Mouse (Mus musculus) ES-E14 (cell line): ENCODE measurements around the gene Upf3b. TPM values are rescaled to one million over a fixed set of nuclear protein-coding genes. Genes with fewer than 3 reads are reported as not detected.
A peak's percentile ranks its signal among the peaks of the same experiment; 100 is the strongest.
"Not testable (repeated sequence)": the region's sequence is repeated elsewhere in the genome, so short reads cannot be mapped to it uniquely, and the experiment has no call there.

Source experiments
- DNase-seq: peaks from one replicate; pipeline ENCODE4 v3.0.0-alpha.2; 2013; ENCODE audit warnings: low read depth, low spot score
- H3K27ac ChIP-seq: 2 replicates; pipeline ENCODE4 v1.5.1; 2012; ENCODE audit warnings: low read depth, mild to moderate bottlenecking, low read length, moderate library complexity, mixed read lengths; ENCODE audit not compliant: poor library complexity, insufficient read depth, severe bottlenecking
- H3K36me3 ChIP-seq: 2 replicates; pipeline ENCODE4 v1.6.1; 2012; ENCODE audit warnings: mild to moderate bottlenecking, low read length, moderate library complexity, mixed read lengths; ENCODE audit not compliant: control insufficient read depth, poor library complexity, insufficient read depth, severe bottlenecking
- H3K4me1 ChIP-seq, 2 experiments: fragments of 150-350 bp in 1 of 2; sonication (generic) in 1 of 2; 2 replicates each; pipeline ENCODE4 v1.6.1; 2012; ENCODE audit warnings: low read length in 2 of 2, mild to moderate bottlenecking in 1 of 2, mixed read lengths in 1 of 2; ENCODE audit not compliant: control insufficient read depth in 2 of 2, insufficient read depth in 2 of 2, poor library complexity in 1 of 2
- H3K4me3 ChIP-seq, 2 experiments: fragments of 150-350 bp in 1 of 2; sonication (generic) in 1 of 2; 2 replicates each; pipeline ENCODE4 v1.5.1; 2012; ENCODE audit warnings: low read length in 2 of 2, low read depth in 1 of 2, mild to moderate bottlenecking in 1 of 2, mixed read lengths in 1 of 2; ENCODE audit not compliant: insufficient read depth in 1 of 2, poor library complexity in 1 of 2, severe bottlenecking in 1 of 2
- H3K9ac ChIP-seq: 2 replicates; pipeline ENCODE4 v1.6.1; 2012; ENCODE audit warnings: low read depth, mild to moderate bottlenecking, low read length, mixed read lengths; ENCODE audit not compliant: poor library complexity, insufficient read depth, severe bottlenecking
- H3K9me3 ChIP-seq: fragments of 150-350 bp; sonication (generic); 2 replicates; pipeline ENCODE4 v1.6.1; 2012; ENCODE audit warnings: low read depth, mild to moderate bottlenecking, low read length; ENCODE audit not compliant: control insufficient read depth, insufficient read depth
- CHD2 ChIP-seq: IDR thresholded peaks from 2 replicates; pipeline ENCODE4 v1.6.1; 2014; ENCODE audit warnings: mild to moderate bottlenecking, low read depth, low read length, inconsistent platforms
- HCFC1 ChIP-seq: IDR thresholded peaks from 2 replicates; pipeline ENCODE4 v1.6.1; 2012; ENCODE audit warnings: low read length, inconsistent platforms, borderline replicate concordance; ENCODE audit not compliant: insufficient read depth
- MAFK ChIP-seq: IDR thresholded peaks from 2 replicates; pipeline ENCODE4 v1.6.1; 2014; ENCODE audit warnings: mild to moderate bottlenecking, low read depth, low read length, inconsistent platforms; ENCODE audit not compliant: insufficient read depth
- ZC3H11A ChIP-seq: IDR thresholded peaks from 2 replicates; pipeline ENCODE4 v1.6.1; 2012; ENCODE audit warnings: low read depth, mild to moderate bottlenecking, inconsistent platforms, low read length, borderline replicate concordance
- ZNF384 ChIP-seq: IDR thresholded peaks from 2 replicates; pipeline ENCODE4 v1.6.1; 2012; ENCODE audit warnings: low read depth, low read length, inconsistent platforms
- in situ Hi-C, 2 experiments: fragments of 600-800 bp; cut with MboI; formaldehyde crosslinking; loops; one replicate each; pipeline ENCODE4 v1.15.1; 2025; ENCODE audit warnings: low sequenced_read_pairs in 2 of 2, inconsistent platforms in 1 of 2; ENCODE audit not compliant: unreplicated experiment in 2 of 2
- total RNA-seq: library from RNA; depleted of rRNA; stranded (reverse); fragments of 300-350 nt; gene quantifications from 2 replicates; pipeline ENCODE4 v1.2.3, GENCODE M21; 2012

The Upf3b gene
- total RNA-seq, 1 experiment = 18.8 TPM

DNA sequence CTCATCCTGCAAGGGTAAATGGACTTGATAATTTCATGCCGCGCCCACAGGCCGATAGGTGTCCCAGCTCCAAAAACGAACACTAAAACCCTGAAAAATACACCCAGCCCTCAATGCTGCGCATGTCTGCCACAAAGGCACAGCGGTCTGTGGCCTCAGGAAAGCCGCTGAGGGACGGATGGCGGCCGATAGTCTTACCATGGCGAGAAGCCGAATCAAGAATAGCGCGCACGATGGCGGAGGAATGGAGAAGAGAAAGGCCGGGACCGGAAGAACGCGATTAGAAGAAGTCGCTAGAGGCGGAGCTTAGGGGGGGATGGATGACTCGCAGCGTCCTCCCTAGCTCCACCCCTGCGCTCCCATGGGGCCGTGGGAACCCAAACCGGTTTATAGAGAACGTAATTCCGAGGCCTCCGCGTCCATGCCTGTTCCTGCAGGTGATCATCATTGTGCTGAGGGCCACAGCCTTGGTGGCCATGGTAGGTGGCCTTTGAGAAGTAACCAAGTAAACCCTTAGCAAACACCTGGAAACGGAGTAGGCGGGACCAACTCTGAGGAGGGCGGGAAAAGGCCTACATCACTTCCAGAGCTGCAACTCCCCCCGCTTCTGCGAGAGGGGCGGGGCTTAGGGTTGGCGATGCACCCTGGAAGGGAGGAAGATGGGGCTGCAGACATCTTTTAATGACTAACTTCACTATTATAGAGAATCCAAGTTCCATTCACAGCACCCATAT lies 25.0 kb downstream of the Upf3b start, which contains the start of gene Rpl39:
Gene Rpl39, minus strand, starts transcription at position 476 of the 734 bp plus-strand sequence.
- Histone ChIP-seq H3K4me1 (peaks cover 0 to 2% of the 10 kb centered on the region in 2 experiments; a peak in 1 of 4 replicates), H3K4me3 (peak within 1 kb of the TSS; percentile 91 to 95), H3K27ac (peak within 1 kb of the TSS; percentile 89), H3K9me3 (no peaks in the 10 kb centered on the region), H3K36me3 (peaks cover 24% of the 10 kb centered on the region), H3K9ac (peak within 1 kb of the TSS; percentile 95)
- no peak for TF ChIP-seq HCFC1
- no peak for TF ChIP-seq MAFK
- no peak for TF ChIP-seq ZNF384
- TF ChIP-seq CHD2 = no peak
- TF ChIP-seq ZC3H11A = no peak
- in situ Hi-C loops = no loop called here
- DNase-seq = peak; percentile 68

DNA sequence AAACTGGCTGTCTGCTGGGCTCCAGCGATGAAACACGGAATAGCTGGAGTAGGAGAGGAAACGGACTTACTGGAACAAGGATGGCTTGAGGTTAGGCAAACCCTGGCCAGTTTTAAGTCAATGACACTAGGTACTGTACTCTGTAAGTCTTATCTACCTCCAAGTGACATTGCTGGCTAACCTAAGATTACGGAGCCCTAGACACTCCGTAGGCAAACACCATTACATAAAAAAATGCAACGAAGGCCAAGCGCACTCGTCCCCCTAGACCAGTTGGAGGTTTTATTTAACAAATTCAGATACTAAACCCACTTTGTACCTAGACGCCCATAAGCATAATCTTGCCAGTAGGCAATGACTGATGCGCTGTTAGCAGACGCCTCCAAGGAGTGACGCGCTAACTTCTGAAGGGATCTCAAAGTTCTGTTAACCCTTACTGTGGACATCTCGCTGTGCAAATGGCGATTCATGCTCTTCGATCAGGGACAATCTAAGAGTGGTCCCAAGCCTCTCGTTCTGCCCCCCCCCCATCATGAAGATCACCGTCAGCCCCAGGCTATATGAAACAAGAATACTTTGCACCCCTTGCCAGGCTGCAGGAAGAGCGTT lies 25.7 kb downstream of the Upf3b start:
- Histone ChIP-seq H3K9me3 (no peaks in the 10 kb centered on the region), H3K36me3 (peaks cover 24% of the 10 kb centered on the region), H3K4me3 (peak overlapping the region; percentile 91 to 95), H3K9ac (peak overlapping the region; percentile 95), H3K27ac (peak overlapping the region; percentile 83), H3K4me1 (peaks cover 0 to 2% of the 10 kb centered on the region in 2 experiments; a peak in 1 of 4 replicates)
- DNase-seq = no peak
- TF ChIP-seq CHD2 = no peak
- no peak for TF ChIP-seq MAFK
- TF ChIP-seq ZC3H11A = no peak
- in situ Hi-C loops = no loop called here

DNA sequence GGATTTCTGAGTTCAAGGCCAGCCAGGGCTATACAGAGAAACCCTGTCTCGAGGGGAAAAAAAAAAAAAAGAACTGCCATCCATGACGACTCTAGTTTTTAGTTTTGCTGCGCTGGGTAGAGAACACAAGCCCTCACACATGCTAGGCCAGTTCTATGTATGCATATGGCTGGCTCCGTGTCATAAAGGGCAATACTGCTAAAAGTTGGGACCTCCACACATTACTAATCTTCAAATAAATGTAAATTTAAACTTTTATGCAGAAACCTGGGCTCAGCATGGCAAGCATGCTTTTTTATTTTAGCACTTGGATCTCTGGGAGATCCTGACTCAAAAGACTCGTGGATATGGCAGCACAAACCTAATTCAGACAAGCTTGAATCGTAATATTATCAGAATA lies 28.9 kb downstream of the Upf3b start:
- peaks cover 24% of the 10 kb centered on the region for H3K36me3 ChIP-seq
- H3K9ac ChIP-seq = no peak overlapping the region; the same call in 1 of the 2 replicates
- no peaks in the 10 kb centered on the region for H3K4me1 ChIP-seq
- H3K9me3 ChIP-seq = no peaks in the 10 kb centered on the region
- no peak overlapping the region for H3K4me3 ChIP-seq
- in situ Hi-C loops = no loop called here
- TF ChIP-seq MAFK = no peak
- no peak for TF ChIP-seq ZC3H11A
- no peak for TF ChIP-seq ZNF384
- no peak for TF ChIP-seq HCFC1
- no peak for TF ChIP-seq CHD2
- no peak for DNase-seq
- no peak overlapping the region for H3K27ac ChIP-seq

DNA sequence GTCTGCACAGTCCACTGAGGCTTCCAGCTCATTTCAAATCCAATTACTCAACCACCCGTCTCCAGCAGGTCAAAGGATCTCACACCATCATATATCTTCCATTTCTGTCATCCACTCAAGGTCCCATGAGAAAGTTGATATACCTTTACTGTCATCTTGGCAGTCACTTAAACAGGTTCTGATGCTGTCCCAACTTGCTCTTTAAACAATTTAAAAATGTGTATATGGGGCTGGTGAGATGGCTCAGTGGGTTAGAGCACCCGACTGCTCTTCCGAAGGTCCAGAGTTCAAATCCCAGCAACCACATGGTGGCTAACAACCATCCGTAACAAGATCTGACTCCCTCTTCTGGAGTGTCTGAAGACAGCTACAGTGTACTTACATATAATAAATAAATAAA lies 29.8 kb downstream of the Upf3b start:
- H3K36me3 ChIP-seq = peaks cover 24% of the 10 kb centered on the region
- H3K4me1 ChIP-seq, H3K27ac ChIP-seq, H3K4me3 ChIP-seq, H3K9me3 ChIP-seq, in situ Hi-C loops, H3K9ac ChIP-seq, DNase-seq: not testable (repeated sequence)

DNA sequence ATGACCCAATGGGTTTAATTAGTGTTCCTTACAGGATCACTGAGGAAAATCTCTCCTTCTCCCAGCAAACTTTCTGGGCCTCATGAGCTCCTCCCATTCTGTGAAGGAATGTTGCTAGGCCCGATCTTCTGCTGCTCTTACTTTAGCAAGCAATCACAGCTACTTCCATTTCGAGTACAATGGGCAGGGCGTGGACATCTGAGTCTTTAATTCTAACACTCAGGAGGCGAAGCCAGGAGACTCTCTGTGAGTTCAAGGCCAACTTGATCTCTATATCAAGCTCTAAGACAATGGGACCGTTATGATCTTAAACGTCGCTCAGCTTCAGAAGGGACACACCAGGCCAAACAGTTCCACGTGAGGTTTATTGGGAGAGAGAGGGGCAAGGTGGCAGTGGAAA lies 33.5 kb downstream of the Upf3b start:
- Histone ChIP-seq H3K9ac (no peak overlapping the region), H3K36me3 (peaks cover 5% of the 10 kb centered on the region; the same call in 1 of the 2 replicates), H3K9me3 (no peaks in the 10 kb centered on the region), H3K27ac (peak overlapping the region; percentile 40; the same call in 1 of the 2 replicates), H3K4me3 (no peak overlapping the region), H3K4me1 (no peaks in the 10 kb centered on the region)
- in situ Hi-C loops = no loop called here
- no peak for DNase-seq
- TF ChIP-seq ZNF384 = no peak
- no peak for TF ChIP-seq ZC3H11A
- no peak for TF ChIP-seq MAFK
- TF ChIP-seq HCFC1 = no peak
- TF ChIP-seq CHD2 = no peak
